ENCODE assay signal across 15 mouse cellular contexts in the genomic region with DNA sequence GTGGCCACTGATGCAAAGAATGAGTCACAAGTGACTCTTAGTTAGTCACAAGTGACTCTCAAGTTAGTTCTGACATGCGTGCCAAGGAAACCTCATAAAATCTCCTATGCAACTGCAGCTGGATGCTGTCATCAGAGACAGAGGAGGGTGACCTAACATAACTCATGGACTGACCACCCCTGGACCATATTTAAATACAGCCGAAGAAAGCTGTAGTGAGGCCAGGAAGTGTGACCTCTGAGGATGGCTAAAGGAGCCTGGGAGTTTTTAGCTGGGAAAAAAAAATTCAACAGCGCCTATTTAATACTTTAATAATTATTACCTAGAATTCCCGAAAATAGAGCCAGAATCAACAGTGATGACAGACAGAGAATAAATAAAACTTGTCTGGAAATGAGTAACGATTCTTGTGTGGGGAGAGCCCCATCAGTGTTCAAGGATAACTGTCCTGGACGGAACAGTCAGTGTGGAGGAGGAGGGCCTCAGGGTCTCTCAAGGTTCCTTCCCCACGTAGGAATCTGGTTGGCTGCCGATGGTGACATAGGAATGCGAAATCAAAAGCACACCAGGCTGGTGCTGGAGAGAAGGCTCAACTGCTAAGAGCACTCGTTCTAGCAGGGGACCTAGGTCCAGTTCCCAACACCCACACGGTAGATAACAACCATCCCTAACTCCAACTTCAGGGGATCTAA. TPM values are rescaled to one million over a fixed set of nuclear protein-coding genes. Genes with fewer than 3 reads are reported as not detected.
DNase-seq lines count a peak whose midpoint lies in the region; ATAC-seq and TF ChIP-seq lines count a peak whose summit lies in the region.
"Had no signal": no experiment of that assay in that cellular context is flagged by ENCODE, and none has a peak within 500 bp of the region (broad histone marks: within the 10 kb centered on the region; RNA-seq: fewer than 3 reads in every experiment).

No protein-coding gene starts in this region.

- H3K4me2 ChIP-seq in lung, postnatal 0 days (replicated peaks; ENCODE audit: low read depth, low read length), result no peak overlapping the region
- no peak overlapping the region for H3K4me2 ChIP-seq in kidney, embryonic 15.5 days
- H3K4me2 ChIP-seq in midbrain, embryonic 11.5 days, result no peak overlapping the region
- H3K4me2 ChIP-seq: heart, embryonic 15.5 days; hindbrain, embryonic 15.5 days; limb, embryonic 12.5 days; midbrain, embryonic 12.5 days had no signal

- H3K4me1 ChIP-seq in lung, postnatal 0 days (ENCODE audit: insufficient read depth, low read depth, low read length), result no peaks in the 10 kb centered on the region
- H3K4me1 ChIP-seq in kidney, embryonic 15.5 days, result peaks cover 15% of the 10 kb centered on the region; the same call in 1 of the 2 replicates
- no peaks in the 10 kb centered on the region for H3K4me1 ChIP-seq in midbrain, embryonic 11.5 days (ENCODE audit: control insufficient read depth, insufficient read depth, low read length)
- H3K4me1 ChIP-seq: hindbrain, embryonic 15.5 days; limb, embryonic 12.5 days; midbrain, embryonic 12.5 days had no signal

- H3K4me3 ChIP-seq in lung, postnatal 0 days (ENCODE audit: low read depth, low read length), result no peak overlapping the region
- H3K4me3 ChIP-seq in kidney, embryonic 15.5 days (replicated peaks), result no peak overlapping the region
- H3K4me3 ChIP-seq in midbrain, embryonic 11.5 days (ENCODE audit: low read depth, low read length), result no peak overlapping the region
- H3K4me3 ChIP-seq: heart, embryonic 15.5 days; hindbrain, embryonic 15.5 days; limb, embryonic 12.5 days; midbrain, embryonic 12.5 days had no signal

- TF ChIP-seq EP300 in lung, postnatal 0 days (IDR thresholded peaks at IDR 0.05), result no peak

- no peaks in the 10 kb centered on the region for H3K9me3 ChIP-seq in lung, postnatal 0 days (ENCODE audit: low read length)
- H3K9me3 ChIP-seq in kidney, embryonic 15.5 days (replicated peaks), result no peaks in the 10 kb centered on the region
- no peaks in the 10 kb centered on the region for H3K9me3 ChIP-seq in midbrain, embryonic 11.5 days (ENCODE audit: control insufficient read depth, low read length)
- H3K9me3 ChIP-seq: heart, embryonic 15.5 days; hindbrain, embryonic 15.5 days; midbrain, embryonic 12.5 days had no signal

- H3K27me3 ChIP-seq in lung, postnatal 0 days (replicated peaks; ENCODE audit: insufficient read depth, low read length), result no peaks in the 10 kb centered on the region
- H3K27me3 ChIP-seq in kidney, embryonic 15.5 days, result no peaks in the 10 kb centered on the region
- no peaks in the 10 kb centered on the region for H3K27me3 ChIP-seq in midbrain, embryonic 11.5 days (ENCODE audit: control insufficient read depth, insufficient read depth, low read length)
- H3K27me3 ChIP-seq: heart, embryonic 15.5 days; hindbrain, embryonic 15.5 days; limb, embryonic 12.5 days; midbrain, embryonic 12.5 days had no signal

- no peak for TF ChIP-seq CTCF in lung, postnatal 0 days (IDR thresholded peaks at IDR 0.05)

- DNase-seq in adrenal gland, adult 2 months, result peak; percentile 42
- DNase-seq in adrenal gland, adult 8-10 months, result no peak
- peak; percentile 46 for DNase-seq in lung, postnatal 0 days (ENCODE audit: low spot score)
- no peak for DNase-seq in lung, adult 18-20 months
- peak; percentile 54 for DNase-seq in testis, postnatal 10 days (ENCODE audit: low spot score)
- DNase-seq in midbrain, embryonic 11.5 days (ENCODE audit: low spot score, missing footprints), result no peak
- no peak for DNase-seq in cerebellum, adult 11 months
- DNase-seq: cerebellum, adult 8-10 months; lung, adult 2 months; right cerebral cortex, postnatal 14 days had no signal

- no peaks in the 10 kb centered on the region for H3K36me3 ChIP-seq in lung, postnatal 0 days (ENCODE audit: insufficient read depth, low read length)
- no peaks in the 10 kb centered on the region for H3K36me3 ChIP-seq in kidney, embryonic 15.5 days
- no peaks in the 10 kb centered on the region for H3K36me3 ChIP-seq in midbrain, embryonic 11.5 days (ENCODE audit: control insufficient read depth, insufficient read depth, low read length)
- H3K36me3 ChIP-seq: heart, embryonic 15.5 days; hindbrain, embryonic 15.5 days; midbrain, embryonic 12.5 days had no signal

- H3K27ac ChIP-seq in lung, postnatal 0 days (ENCODE audit: low read length), result no peak overlapping the region
- peak overlapping the region; percentile 66; the same call in 1 of the 2 replicates for H3K27ac ChIP-seq in kidney, embryonic 15.5 days
- H3K27ac ChIP-seq in midbrain, embryonic 11.5 days (ENCODE audit: low read depth, low read length), result no peak overlapping the region
- H3K27ac ChIP-seq: heart, embryonic 15.5 days; hindbrain, embryonic 15.5 days; limb, embryonic 12.5 days; midbrain, embryonic 12.5 days had no signal

- no peak overlapping the region for H3K9ac ChIP-seq in lung, postnatal 0 days (replicated peaks; ENCODE audit: low read depth)
- H3K9ac ChIP-seq in kidney, embryonic 15.5 days, result no peak overlapping the region
- H3K9ac ChIP-seq in midbrain, embryonic 11.5 days (ENCODE audit: low read length), result no peak overlapping the region
- H3K9ac ChIP-seq: heart, embryonic 15.5 days; hindbrain, embryonic 15.5 days; limb, embryonic 12.5 days; midbrain, embryonic 12.5 days had no signal

- peak; percentile 60 for ATAC-seq in lung, postnatal 0 days
- ATAC-seq in kidney, embryonic 15.5 days (replicated peaks; ENCODE audit: low FRiP score), result peak; percentile 84
- ATAC-seq in midbrain, embryonic 11.5 days (ENCODE audit: low FRiP score), result no peak

- WGBS in lung, postnatal 0 days, result 36% methylated on average over 11 of the region's 11 CpGs
- WGBS in kidney, embryonic 15.5 days, result 28% methylated on average over 11 of the region's 11 CpGs
- 80% methylated on average over 11 of the region's 11 CpGs for WGBS in midbrain, embryonic 11.5 days

RNA-seq across cellular contexts. Expression of a gene that starts 34.4 kb away (rescaled TPM):
- total RNA-seq in adrenal gland, adult 2 months (2021), result under 1 TPM; 0.35 to 0.45 TPM
- 0.76 and 1.4 TPM in 2 replicates for polyA plus RNA-seq in adrenal gland, adult 2 months (2012; rRNA removed)
- total RNA-seq in adrenal gland, adult 8-10 months (2022), result under 1 TPM; 0.17 to 0.49 (median 0.45) TPM
- 0.79 and 1.0 TPM in 2 replicates for polyA plus RNA-seq in lung, postnatal 0 days (2015; fragmentation: Nextera tagmentation; extraction: Ambion mirVana)
- 0.18 and 0.32 TPM in 2 replicates for polyA plus RNA-seq in kidney, embryonic 15.5 days (2015; fragmentation: Nextera tagmentation; extraction: Ambion mirVana)
- 0.19 and 0.29 TPM in 2 replicates for polyA plus RNA-seq in midbrain, embryonic 11.5 days (2014; fragmentation: Nextera tagmentation; extraction: Ambion mirVana)

RNA-seq across cellular contexts. Expression of a gene that starts 52.4 kb away (rescaled TPM):
- total RNA-seq in adrenal gland, adult 2 months (2021), result 1 to 10 TPM; 1.6 to 3.2 TPM
- 0.48 and 0.65 TPM in 2 replicates for polyA plus RNA-seq in adrenal gland, adult 2 months (2012; rRNA removed)
- total RNA-seq in adrenal gland, adult 8-10 months (2022), result 1 to 10 TPM; 1.6 to 3.4 (median 2.8) TPM
- polyA plus RNA-seq in lung, postnatal 0 days (2015; fragmentation: Nextera tagmentation; extraction: Ambion mirVana), result 3.4 and 4.4 TPM in 2 replicates
- 0.23 and 0.47 TPM in 2 replicates for polyA plus RNA-seq in kidney, embryonic 15.5 days (2015; fragmentation: Nextera tagmentation; extraction: Ambion mirVana)
- not detected in 2 replicates for polyA plus RNA-seq in midbrain, embryonic 11.5 days (2014; fragmentation: Nextera tagmentation; extraction: Ambion mirVana)
- polyA plus RNA-seq: limb, embryonic 12.5 days had no signal

Comparison
In these comparisons a context has a peak if more than half of its experiments do, and no peak if none do; other contexts are left out.
1. DNase-seq: peak in adrenal gland, adult 2 months (single experiment), lung, postnatal 0 days (single experiment) and testis, postnatal 10 days (single experiment); none in adrenal gland, adult 8-10 months (single experiment), lung, adult 18-20 months (0 of 2), midbrain, embryonic 11.5 days (single experiment) and cerebellum, adult 11 months (single experiment).